Mouse (Mus musculus) C2C12 (cell line): ENCODE measurements around the gene Tmem107. TPM values are rescaled to one million over a fixed set of nuclear protein-coding genes. Genes with fewer than 3 reads are reported as not detected.
A peak's percentile ranks its signal among the peaks of the same experiment; 100 is the strongest.

ENCODE experiments used
- H3K27me3 ChIP-seq: one replicate; pipeline ENCODE4 v1.6.1; 2011; ENCODE audit not compliant: control insufficient read depth, insufficient read depth, insufficient read length
- H3K36me3 ChIP-seq: one replicate; pipeline ENCODE4 v1.6.1; 2011; ENCODE audit not compliant: control insufficient read depth, insufficient read depth
- H3K4me3 ChIP-seq: one replicate; pipeline ENCODE4 v1.5.1; 2011; ENCODE audit warnings: mild to moderate bottlenecking, control low read depth; ENCODE audit not compliant: poor library complexity, insufficient read depth, severe bottlenecking
- H3K79me2 ChIP-seq: one replicate; pipeline ENCODE4 v1.6.1; 2011; ENCODE audit not compliant: control insufficient read depth, insufficient read depth
- H3K79me3 ChIP-seq: one replicate; pipeline ENCODE4 v1.6.1; 2011; ENCODE audit warnings: low read depth, control low read depth
- H3ac ChIP-seq: one replicate; pipeline ENCODE3; 2011; ENCODE audit warnings: low read depth; ENCODE audit not compliant: control insufficient read depth, insufficient read length
- CEBPB ChIP-seq: IDR thresholded peaks from one replicate; pipeline ENCODE4 v1.6.1; 2011; ENCODE audit warnings: low read depth, mild to moderate bottlenecking, control low read depth, moderate library complexity
- CTCF ChIP-seq: IDR thresholded peaks from one replicate; pipeline ENCODE4 v1.5.1; 2011; ENCODE audit not compliant: control insufficient read depth, insufficient read depth, insufficient read length
- FOSL1 ChIP-seq: IDR thresholded peaks from one replicate; pipeline ENCODE4 v1.8.0; 2011; ENCODE audit warnings: mild to moderate bottlenecking, low read length; ENCODE audit not compliant: poor library complexity, insufficient read depth, severe bottlenecking
- MAX ChIP-seq: IDR thresholded peaks from one replicate; pipeline ENCODE4 v1.6.1; 2011; ENCODE audit warnings: mild to moderate bottlenecking, control low read depth
- MYOD1 ChIP-seq: IDR thresholded peaks from one replicate; pipeline ENCODE4 v1.6.1; 2011; ENCODE audit warnings: low read depth; ENCODE audit not compliant: control insufficient read depth, insufficient read length
- MYOG ChIP-seq: IDR thresholded peaks from one replicate; pipeline ENCODE4 v1.6.1; 2011; ENCODE audit not compliant: control insufficient read depth, insufficient read length; ENCODE audit errors: extremely low read depth
- USF1 ChIP-seq: IDR thresholded peaks from one replicate; pipeline ENCODE4 v1.6.1; 2011; ENCODE audit warnings: low read depth, mild to moderate bottlenecking, control low read depth, moderate library complexity
- long read RNA-seq, 2 experiments: library from polyadenylated mRNA; unstranded; transcript quantifications; one replicate each; pipeline ENCODE4 v2.0.0; 2019 to 2020
- polyA plus RNA-seq: library from polyadenylated mRNA; unstranded; fragments of >200 nt; fragmentation: generic; extraction: Trizol; gene quantifications from one replicate; pipeline ENCODE4 v1.2.1, GENCODE M21; 2012; ENCODE audit warnings: missing spikeins

Tmem107 gene
- polyA plus RNA-seq: 41.9 TPM
- long read RNA-seq, experiment 1, transcript Tmem107-201 (5 exons, 779 nt): major isoform, 40 of 48 reads
- long read RNA-seq, experiment 1, partial matches to known transcripts: 1 of 48 reads
- long read RNA-seq, experiment 1, other reads (novel, unspliced or antisense): 4 of 48 reads
- long read RNA-seq, experiment 2, partial matches to known transcripts: 2 of 7 reads
- long read RNA-seq, experiment 2, other reads (novel, unspliced or antisense): 1 of 7 reads

DNA sequence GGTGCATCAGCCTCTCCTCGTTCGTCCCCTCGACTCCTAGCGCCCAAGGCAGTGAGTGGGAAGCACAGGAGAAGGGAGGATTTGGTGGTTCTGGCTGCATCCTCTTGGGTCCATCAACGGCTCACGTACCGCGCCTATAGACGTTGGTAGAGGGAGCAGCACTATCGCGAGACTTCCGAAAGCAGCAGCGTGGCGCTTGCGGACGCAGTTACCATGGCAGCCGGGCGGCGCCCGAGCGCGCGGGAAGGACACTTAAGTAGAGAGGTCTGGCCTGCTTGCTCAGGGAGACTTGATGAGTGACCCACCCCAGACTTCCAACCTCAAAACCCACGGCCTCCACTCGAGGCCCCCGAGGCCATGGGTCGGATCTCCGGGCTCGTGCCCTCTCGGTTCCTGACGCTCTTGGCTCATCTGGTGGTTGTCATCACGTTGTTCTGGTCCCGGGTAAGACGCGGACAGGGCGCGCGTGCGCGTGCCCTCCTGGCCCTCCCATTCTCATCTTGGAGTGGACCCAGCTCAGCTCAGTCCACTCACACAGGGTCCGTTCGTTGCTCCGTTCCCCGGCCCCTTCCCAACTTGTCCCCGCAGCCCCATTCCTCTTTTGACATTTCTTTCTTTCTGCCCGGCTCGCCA lies at the start of gene Tmem107:
Gene Tmem107 (plus strand): TSS at position 217 of the 633 bp plus-strand sequence.
- Histone ChIP-seq H3K27me3 (no peaks in the 10 kb centered on the region), H3K4me3 (peak within 1 kb of the TSS; percentile 65), H3K79me3 (no peaks in the 10 kb centered on the region), H3K79me2 (no peaks in the 10 kb centered on the region), H3K36me3 (no peaks in the 10 kb centered on the region), H3ac (peak within 1 kb of the TSS; percentile 96)
- TF ChIP-seq CEBPB (no peak), MAX (peak; percentile 74)

- no peaks in the 10 kb centered on the region for H3K79me2 ChIP-seq
- no peak for TF ChIP-seq FOSL1
- no peak overlapping the region for H3K4me3 ChIP-seq
- H3K79me3 ChIP-seq: no peaks in the 10 kb centered on the region
- H3ac ChIP-seq: no peak overlapping the region
- H3K36me3 ChIP-seq: peaks cover 100% of the 10 kb centered on the region
- H3K27me3 ChIP-seq: no peaks in the 10 kb centered on the region
These were observed 44.0 kb upstream of the Tmem107 start for GRCm38 (mm10) chr11:69026562-69026961.

- TF ChIP-seq MYOD1 (no peak), USF1 (no peak), CTCF (no peak), FOSL1 (no peak), MAX (no peak), CEBPB (no peak), MYOG (no peak)
- Histone ChIP-seq H3K79me2 (no peaks in the 10 kb centered on the region), H3K36me3 (peaks cover 90% of the 10 kb centered on the region), H3ac (no peak overlapping the region), H3K4me3 (no peak overlapping the region), H3K79me3 (no peaks in the 10 kb centered on the region), H3K27me3 (no peaks in the 10 kb centered on the region)
These were observed 41.8 kb upstream of the Tmem107 start for GRCm38 (mm10) chr11:69028805-69029204.

DNA sequence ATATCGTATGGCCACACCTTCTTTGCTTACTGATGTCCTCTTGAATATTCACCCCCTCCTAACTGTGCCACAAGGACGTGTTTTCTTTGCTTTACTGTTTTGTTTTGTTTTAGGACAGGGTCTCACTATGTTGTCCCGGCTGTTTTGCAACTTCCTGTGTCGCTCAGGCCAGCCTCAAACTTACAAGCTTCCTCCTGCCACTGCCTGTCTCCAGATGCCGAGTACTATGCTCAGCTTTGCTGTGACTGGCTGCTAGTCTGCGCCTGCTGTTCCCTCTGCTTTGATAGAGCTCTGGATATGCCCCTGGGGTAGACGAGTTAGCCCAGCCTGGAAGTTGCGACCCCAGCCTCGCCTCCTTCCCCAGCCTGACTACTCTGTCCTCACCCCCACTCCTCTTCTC lies 37.1 kb upstream of the Tmem107 start:
- Histone ChIP-seq H3K79me3 (no peaks in the 10 kb centered on the region), H3K4me3 (no peak overlapping the region), H3K36me3 (peaks cover 65% of the 10 kb centered on the region), H3ac (no peak overlapping the region), H3K27me3 (no peaks in the 10 kb centered on the region), H3K79me2 (no peaks in the 10 kb centered on the region)
- TF ChIP-seq CTCF: no peak
- no peak for TF ChIP-seq MAX
- TF ChIP-seq MYOD1: no peak

- TF ChIP-seq MYOG (no peak), MYOD1 (no peak), MAX (no peak), CTCF (no peak), FOSL1 (no peak)
- H3K4me3 ChIP-seq: no peak overlapping the region
- no peaks in the 10 kb centered on the region for H3K79me3 ChIP-seq
- H3K79me2 ChIP-seq: no peaks in the 10 kb centered on the region
- H3ac ChIP-seq: no peak overlapping the region
- peaks cover 54% of the 10 kb centered on the region for H3K36me3 ChIP-seq
- no peaks in the 10 kb centered on the region for H3K27me3 ChIP-seq
These were observed 36.0 kb upstream of the Tmem107 start for GRCm38 (mm10) chr11:69034585-69034984.

GRCm38 (mm10) chr11:69035411-69035810 lies 35.2 kb upstream of the Tmem107 start:
- Histone ChIP-seq H3K4me3 (no peak overlapping the region), H3K79me3 (no peaks in the 10 kb centered on the region), H3ac (no peak overlapping the region), H3K36me3 (peaks cover 46% of the 10 kb centered on the region), H3K27me3 (no peaks in the 10 kb centered on the region), H3K79me2 (no peaks in the 10 kb centered on the region)
- TF ChIP-seq USF1 (no peak), MYOG (no peak), CEBPB (no peak), FOSL1 (no peak), MAX (no peak), MYOD1 (no peak), CTCF (no peak)
